Comparison of ENCODE assay signal across 12 mouse cellular contexts in genomic region chr9:120646806-120647667, GRCm38 (mm10).
DNase-seq lines count a peak whose midpoint lies in the region; ATAC-seq lines count a peak whose summit lies in the region.
"Had no signal": no experiment of that assay in that cellular context is flagged by ENCODE, and none has a peak within 500 bp of the region (broad histone marks: within the 10 kb centered on the region; RNA-seq: fewer than 3 reads in every experiment).

No protein-coding gene starts in this region.

- H3K4me3 ChIP-seq in hindbrain, embryonic 14.5 days (replicated peaks; ENCODE audit: low read length), result no peak overlapping the region
- no peak overlapping the region for H3K4me3 ChIP-seq in hindbrain, embryonic 11.5 days (ENCODE audit: low read depth, low read length)
- no peak overlapping the region for H3K4me3 ChIP-seq in embryonic facial prominence, embryonic 13.5 days
- no peak overlapping the region for H3K4me3 ChIP-seq in limb, embryonic 15.5 days
- H3K4me3 ChIP-seq in kidney, embryonic 15.5 days (replicated peaks), result no peak overlapping the region
- H3K4me3 ChIP-seq: liver, embryonic 15.5 days had no signal

- DNase-seq in hindbrain, embryonic 14.5 days (ENCODE audit: low spot score), result no peak
- no peak for DNase-seq in hindbrain, embryonic 11.5 days (ENCODE audit: low spot score)
- DNase-seq in brain, adult 2 months (ENCODE audit: low read depth, low spot score), result peak; percentile 80
- DNase-seq in thymus, postnatal 0 days (ENCODE audit: low spot score), result no peak
- DNase-seq: adrenal gland, adult 8-10 months had no signal

- H3K4me2 ChIP-seq in hindbrain, embryonic 14.5 days (replicated peaks), result no peak overlapping the region
- no peak overlapping the region for H3K4me2 ChIP-seq in hindbrain, embryonic 11.5 days (replicated peaks; ENCODE audit: low read depth, low read length)
- peak overlapping the region; percentile 23 for H3K4me2 ChIP-seq in embryonic facial prominence, embryonic 13.5 days
- H3K4me2 ChIP-seq in limb, embryonic 15.5 days, result no peak overlapping the region
- H3K4me2 ChIP-seq in kidney, embryonic 15.5 days, result no peak overlapping the region
- H3K4me2 ChIP-seq: liver, embryonic 15.5 days had no signal

- H3K9me3 ChIP-seq in hindbrain, embryonic 14.5 days (ENCODE audit: control insufficient read depth, low read length), result no peaks in the 10 kb centered on the region
- no peaks in the 10 kb centered on the region for H3K9me3 ChIP-seq in hindbrain, embryonic 11.5 days (ENCODE audit: control insufficient read depth, low read length)
- no peaks in the 10 kb centered on the region for H3K9me3 ChIP-seq in embryonic facial prominence, embryonic 13.5 days
- H3K9me3 ChIP-seq in limb, embryonic 15.5 days, result no peaks in the 10 kb centered on the region
- H3K9me3 ChIP-seq in kidney, embryonic 15.5 days (replicated peaks), result no peaks in the 10 kb centered on the region
- H3K9me3 ChIP-seq: liver, embryonic 15.5 days had no signal

- no peaks in the 10 kb centered on the region for H3K36me3 ChIP-seq in hindbrain, embryonic 14.5 days (replicated peaks; ENCODE audit: control insufficient read depth, insufficient read depth)
- no peaks in the 10 kb centered on the region for H3K36me3 ChIP-seq in hindbrain, embryonic 11.5 days (ENCODE audit: control insufficient read depth, insufficient read depth, low read length)
- no peaks in the 10 kb centered on the region for H3K36me3 ChIP-seq in embryonic facial prominence, embryonic 13.5 days
- no peaks in the 10 kb centered on the region for H3K36me3 ChIP-seq in limb, embryonic 15.5 days
- no peaks in the 10 kb centered on the region for H3K36me3 ChIP-seq in kidney, embryonic 15.5 days
- H3K36me3 ChIP-seq: liver, embryonic 15.5 days had no signal

- H3K27ac ChIP-seq in hindbrain, embryonic 14.5 days, result peak overlapping the region; percentile 38; the same call in 1 of the 2 replicates
- no peak overlapping the region for H3K27ac ChIP-seq in hindbrain, embryonic 11.5 days (ENCODE audit: low read depth, low read length)
- H3K27ac ChIP-seq in embryonic facial prominence, embryonic 13.5 days, result peak overlapping the region; percentile 76
- peak overlapping the region; percentile 73 for H3K27ac ChIP-seq in limb, embryonic 15.5 days
- H3K27ac ChIP-seq in kidney, embryonic 15.5 days, result no peak overlapping the region
- H3K27ac ChIP-seq: kidney, postnatal 0 days; liver, embryonic 15.5 days; stomach, postnatal 0 days had no signal

- no peak overlapping the region for H3K9ac ChIP-seq in hindbrain, embryonic 14.5 days
- no peak overlapping the region for H3K9ac ChIP-seq in hindbrain, embryonic 11.5 days (ENCODE audit: low read depth, low read length)
- no peak overlapping the region for H3K9ac ChIP-seq in embryonic facial prominence, embryonic 13.5 days
- no peak overlapping the region for H3K9ac ChIP-seq in limb, embryonic 15.5 days
- no peak overlapping the region for H3K9ac ChIP-seq in kidney, embryonic 15.5 days
- H3K9ac ChIP-seq: liver, embryonic 15.5 days had no signal

- ATAC-seq in hindbrain, embryonic 14.5 days (ENCODE audit: low FRiP score), result no peak; the same call in 1 of the 2 replicates
- no peak for ATAC-seq in hindbrain, embryonic 11.5 days (ENCODE audit: low FRiP score)
- ATAC-seq in embryonic facial prominence, embryonic 13.5 days (ENCODE audit: insufficient number of reproducible peaks, insufficient read depth, low FRiP score, low TSS enrichment, low read depth), result peak; percentile 26; the same call in 1 of the 2 replicates
- 0 out of 2 replicates have a peak, but pooled peaks have one; percentile 40 for ATAC-seq in limb, embryonic 15.5 days (ENCODE audit: insufficient number of reproducible peaks, low FRiP score, low TSS enrichment, low read depth)
- no peak for ATAC-seq in kidney, embryonic 15.5 days (replicated peaks; ENCODE audit: low FRiP score)

- no peaks in the 10 kb centered on the region for H3K27me3 ChIP-seq in hindbrain, embryonic 14.5 days (ENCODE audit: control insufficient read depth, insufficient read depth, low read length)
- H3K27me3 ChIP-seq in hindbrain, embryonic 11.5 days (ENCODE audit: control insufficient read depth, insufficient read depth, low read length), result no peaks in the 10 kb centered on the region
- H3K27me3 ChIP-seq in embryonic facial prominence, embryonic 13.5 days, result no peaks in the 10 kb centered on the region
- no peaks in the 10 kb centered on the region for H3K27me3 ChIP-seq in limb, embryonic 15.5 days
- no peaks in the 10 kb centered on the region for H3K27me3 ChIP-seq in kidney, embryonic 15.5 days
- H3K27me3 ChIP-seq: CH12.LX; liver, embryonic 15.5 days had no signal

- WGBS in hindbrain, embryonic 14.5 days, result 65% methylated on average over 10 of the region's 10 CpGs
- WGBS in hindbrain, embryonic 11.5 days, result 73% methylated on average over 10 of the region's 10 CpGs
- WGBS in embryonic facial prominence, embryonic 13.5 days, result 49% methylated on average over 10 of the region's 10 CpGs
- WGBS in limb, embryonic 15.5 days, result 55% methylated on average over 10 of the region's 10 CpGs
- 75% methylated on average over 10 of the region's 10 CpGs for WGBS in kidney, embryonic 15.5 days

- H3K4me1 ChIP-seq in hindbrain, embryonic 14.5 days (replicated peaks; ENCODE audit: control insufficient read depth, insufficient read depth, low read length), result no peaks in the 10 kb centered on the region
- no peaks in the 10 kb centered on the region for H3K4me1 ChIP-seq in hindbrain, embryonic 11.5 days (replicated peaks; ENCODE audit: control insufficient read depth, insufficient read depth, low read length)
- peaks cover 24% of the 10 kb centered on the region for H3K4me1 ChIP-seq in embryonic facial prominence, embryonic 13.5 days
- peaks cover 10% of the 10 kb centered on the region for H3K4me1 ChIP-seq in limb, embryonic 15.5 days
- H3K4me1 ChIP-seq in kidney, embryonic 15.5 days, result 0 out of 2 replicates have a peak, but pooled peaks cover 5% of the 10 kb centered on the region
- H3K4me1 ChIP-seq: liver, embryonic 15.5 days had no signal

Comparison
In these comparisons a context has a peak if more than half of its experiments do, and no peak if none do; other contexts are left out.
1. H3K27ac ChIP-seq: peak in hindbrain, embryonic 14.5 days (single experiment), embryonic facial prominence, embryonic 13.5 days (single experiment) and limb, embryonic 15.5 days (single experiment); none in hindbrain, embryonic 11.5 days (single experiment) and kidney, embryonic 15.5 days (single experiment).
2. ATAC-seq: peak in embryonic facial prominence, embryonic 13.5 days (single experiment) and limb, embryonic 15.5 days (single experiment); none in hindbrain, embryonic 14.5 days (single experiment), hindbrain, embryonic 11.5 days (single experiment) and kidney, embryonic 15.5 days (single experiment).